Mouse (Mus musculus) neural tube, embryonic 11.5 days (tissue): Measurements from ENCODE around the gene Nbas. TPM values are rescaled to one million over a fixed set of nuclear protein-coding genes. Genes with fewer than 3 reads are reported as not detected.

Source experiments
- ATAC-seq: fragments of 200-750 bp; cut with Nextera tagmentation; 2 replicates; pipeline ENCODE4 v1.8.0; 2017; ENCODE audit warnings: moderate number of reproducible peaks, mild to moderate bottlenecking, moderate TSS enrichment, moderate library complexity; ENCODE audit not compliant: insufficient read depth, low FRiP score, low TSS enrichment
- DNase-seq: peaks from one replicate; pipeline ENCODE4 v3.0.0-alpha.2; 2015; ENCODE audit warnings: low spot score
- H3K27ac ChIP-seq: fragments of 300-500 bp; sonication (generic); 2 replicates; pipeline ENCODE4 v1.5.1; 2014; ENCODE audit warnings: low read depth, mild to moderate bottlenecking, low read length
- H3K27me3 ChIP-seq: fragments of 300-500 bp; sonication (generic); 2 replicates; pipeline ENCODE4 v1.6.1; 2014; ENCODE audit warnings: mild to moderate bottlenecking, low read length, mixed read lengths; ENCODE audit not compliant: control insufficient read depth, insufficient read depth
- H3K36me3 ChIP-seq: fragments of 300-500 bp; sonication (generic); 2 replicates; pipeline ENCODE4 v1.6.1; 2014; ENCODE audit warnings: mild to moderate bottlenecking, low read length, moderate library complexity, mixed read lengths; ENCODE audit not compliant: control insufficient read depth, insufficient read depth
- H3K4me1 ChIP-seq: fragments of 300-500 bp; sonication (generic); 2 replicates; pipeline ENCODE4 v1.6.1; 2014; ENCODE audit warnings: low read length, mixed read lengths; ENCODE audit not compliant: control insufficient read depth, insufficient read depth
- H3K4me2 ChIP-seq: fragments of 300-500 bp; sonication (generic); 2 replicates; pipeline ENCODE4 v1.6.1; 2014; ENCODE audit warnings: low read depth, mild to moderate bottlenecking, moderate library complexity
- H3K4me3 ChIP-seq: fragments of 300-500 bp; sonication (generic); 2 replicates; pipeline ENCODE4 v1.5.1; 2014; ENCODE audit warnings: low read depth, low read length
- H3K9ac ChIP-seq: fragments of 300-500 bp; sonication (generic); 2 replicates; pipeline ENCODE4 v1.6.1; 2014; ENCODE audit warnings: mild to moderate bottlenecking, low read length
- H3K9me3 ChIP-seq: fragments of 300-500 bp; sonication (generic); 2 replicates; pipeline ENCODE4 v1.6.1; 2016; ENCODE audit warnings: low read length; ENCODE audit not compliant: control insufficient read depth
- WGBS: fragments of 180-500 bp; shearing (Covaris S2); extraction: QIAGEN DNeasy Blood & Tissue Kit; methylation state at CpG from one replicate; pipeline ENCODE4 v1.1.7; 2014; 5-methylcytosine and 5-hydroxymethylcytosine counted together
- polyA plus RNA-seq: library from polyadenylated mRNA; unstranded; fragments of >200 nt; fragmentation: Nextera tagmentation; extraction: Ambion mirVana; gene quantifications from 2 replicates; pipeline ENCODE4 v1.2.1, GENCODE M21; 2014

Gene Nbas
- polyA plus RNA-seq, 1 experiment from 2014 or later, result 19.2 TPM

DNA sequence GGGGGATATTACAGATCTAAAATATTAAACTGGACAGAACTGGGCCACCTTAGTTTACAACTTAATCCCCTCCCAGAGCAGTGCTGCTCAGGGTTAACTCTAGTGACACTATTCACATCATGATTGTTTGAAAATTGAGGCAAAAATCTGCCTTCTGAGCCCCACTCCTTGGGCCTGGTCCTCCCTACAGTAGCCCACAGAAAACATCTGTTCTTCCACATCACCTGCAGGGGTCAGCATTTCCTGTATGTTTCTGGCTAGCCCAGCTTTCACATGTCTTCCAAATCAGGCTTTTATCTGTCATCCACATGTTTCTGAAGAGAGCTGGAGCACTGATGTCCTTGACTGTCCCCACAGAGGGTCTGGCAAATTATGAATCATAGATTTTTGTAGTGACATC lies 333.5 kb downstream of the Nbas start:
- H3K9me3 ChIP-seq, result no peaks in the 10 kb centered on the region
- H3K36me3 ChIP-seq, result no peaks in the 10 kb centered on the region
- DNase-seq (peak; percentile 43), ATAC-seq (no peak; the same call in 1 of the 2 replicates)
- H3K4me1 ChIP-seq, result no peaks in the 10 kb centered on the region
- H3K27ac ChIP-seq, result no peak overlapping the region
- H3K9ac ChIP-seq, result no peak overlapping the region
- no peak overlapping the region for H3K4me3 ChIP-seq
- H3K4me2 ChIP-seq, result no peak overlapping the region
- H3K27me3 ChIP-seq, result no peaks in the 10 kb centered on the region

DNA sequence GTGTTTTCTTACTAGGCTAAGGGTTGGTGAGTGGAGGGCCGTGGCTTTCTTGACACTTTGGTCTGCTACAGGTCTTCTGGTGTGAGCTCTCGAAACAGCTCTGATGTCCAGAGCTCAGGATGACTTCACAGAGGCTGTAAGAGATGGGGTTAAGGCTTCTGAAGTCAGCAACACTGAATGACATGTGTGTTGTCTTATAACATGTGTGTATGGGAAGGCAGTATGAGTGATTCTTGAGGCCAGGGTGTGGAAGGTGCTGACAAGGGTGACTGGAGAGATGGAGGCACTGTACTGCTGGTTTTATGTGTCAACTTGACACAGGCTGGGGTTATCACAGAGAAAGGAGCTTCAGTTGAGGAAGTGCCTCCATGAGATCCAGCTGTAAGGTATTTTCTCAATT lies 338.1 kb downstream of the Nbas start:
- no peak overlapping the region for H3K27ac ChIP-seq
- ATAC-seq, result no peak
- H3K9ac ChIP-seq, result no peak overlapping the region
- H3K4me3 ChIP-seq, result no peak overlapping the region
- H3K4me2 ChIP-seq, result no peak overlapping the region
- WGBS, result 74% methylated on average over 2 of the region's 2 CpGs
- H3K27me3 ChIP-seq, result no peaks in the 10 kb centered on the region
- H3K4me1 ChIP-seq, result no peaks in the 10 kb centered on the region
- H3K9me3 ChIP-seq, result no peaks in the 10 kb centered on the region
- H3K36me3 ChIP-seq, result no peaks in the 10 kb centered on the region
- DNase-seq, result no peak

DNA sequence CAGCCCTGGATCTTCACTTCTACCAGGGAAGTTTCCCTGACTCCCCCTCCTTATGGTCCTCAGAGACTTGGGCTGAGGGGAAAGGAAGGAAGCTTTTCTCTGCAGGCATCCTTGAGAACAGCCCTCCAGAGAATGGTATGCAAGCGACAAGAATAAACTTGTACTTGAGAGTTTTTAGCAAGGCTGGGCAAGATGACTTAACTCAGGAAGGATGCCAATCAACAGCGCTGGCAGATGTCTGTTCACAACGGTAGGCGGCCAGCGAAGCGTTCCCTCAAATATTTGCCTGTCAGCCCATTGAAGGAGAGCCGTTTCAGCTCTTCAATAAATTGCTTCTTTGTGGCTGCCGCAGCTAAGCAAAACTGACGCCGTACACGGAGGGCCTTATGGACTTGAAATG lies 340.1 kb downstream of the Nbas start:
- no peak overlapping the region for H3K4me3 ChIP-seq
- H3K36me3 ChIP-seq, result no peaks in the 10 kb centered on the region

GRCm38 (mm10) chr12:13613041-13613440 lies 344.1 kb downstream of the Nbas start:
- 12% methylated on average over 2 of the region's 2 CpGs for WGBS
- Histone ChIP-seq H3K9me3 (no peaks in the 10 kb centered on the region), H3K27ac (no peak overlapping the region), H3K4me1 (no peaks in the 10 kb centered on the region), H3K9ac (no peak overlapping the region), H3K36me3 (no peaks in the 10 kb centered on the region), H3K27me3 (no peaks in the 10 kb centered on the region), H3K4me3 (no peak overlapping the region), H3K4me2 (no peak overlapping the region)
- ATAC-seq (no peak), DNase-seq (no peak)

More for the DNA sequence above, 340.1 kb downstream of the Nbas start:
- 85% methylated on average over 11 of the region's 11 CpGs for WGBS
- H3K4me2 ChIP-seq, result no peak overlapping the region
- no peaks in the 10 kb centered on the region for H3K9me3 ChIP-seq
- H3K9ac ChIP-seq, result no peak overlapping the region
- no peak for ATAC-seq
- no peak overlapping the region for H3K27ac ChIP-seq
- no peaks in the 10 kb centered on the region for H3K27me3 ChIP-seq
- DNase-seq, result no peak
- no peaks in the 10 kb centered on the region for H3K4me1 ChIP-seq

DNA sequence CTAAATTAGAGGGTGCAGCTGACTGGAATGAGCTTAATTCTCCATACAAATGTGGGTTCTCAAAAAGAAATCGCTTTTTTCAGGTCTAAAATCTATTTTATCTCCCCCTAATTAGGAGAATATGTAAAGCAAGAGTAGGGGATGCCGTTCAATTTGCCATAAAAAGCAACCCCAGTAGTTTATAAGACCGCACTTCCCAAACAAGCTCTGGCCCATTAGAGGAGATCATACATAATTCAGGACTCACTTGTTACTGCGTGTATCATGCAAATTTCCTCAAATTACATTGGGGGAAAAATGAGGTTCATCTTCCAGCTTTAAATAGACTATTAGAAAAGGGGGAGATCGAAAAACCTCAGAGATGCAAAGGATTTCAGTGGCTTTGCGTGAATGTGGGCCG lies 346.7 kb downstream of the Nbas start:
- no peak overlapping the region for H3K27ac ChIP-seq
- 77% methylated on average over 7 of the region's 7 CpGs for WGBS
- H3K27me3 ChIP-seq, result no peaks in the 10 kb centered on the region
- ATAC-seq (no peak), DNase-seq (no peak)
- H3K4me2 ChIP-seq, result no peak overlapping the region
- no peak overlapping the region for H3K9ac ChIP-seq
- H3K4me3 ChIP-seq, result no peak overlapping the region
- H3K4me1 ChIP-seq, result no peaks in the 10 kb centered on the region
- no peaks in the 10 kb centered on the region for H3K9me3 ChIP-seq
- no peaks in the 10 kb centered on the region for H3K36me3 ChIP-seq

DNA sequence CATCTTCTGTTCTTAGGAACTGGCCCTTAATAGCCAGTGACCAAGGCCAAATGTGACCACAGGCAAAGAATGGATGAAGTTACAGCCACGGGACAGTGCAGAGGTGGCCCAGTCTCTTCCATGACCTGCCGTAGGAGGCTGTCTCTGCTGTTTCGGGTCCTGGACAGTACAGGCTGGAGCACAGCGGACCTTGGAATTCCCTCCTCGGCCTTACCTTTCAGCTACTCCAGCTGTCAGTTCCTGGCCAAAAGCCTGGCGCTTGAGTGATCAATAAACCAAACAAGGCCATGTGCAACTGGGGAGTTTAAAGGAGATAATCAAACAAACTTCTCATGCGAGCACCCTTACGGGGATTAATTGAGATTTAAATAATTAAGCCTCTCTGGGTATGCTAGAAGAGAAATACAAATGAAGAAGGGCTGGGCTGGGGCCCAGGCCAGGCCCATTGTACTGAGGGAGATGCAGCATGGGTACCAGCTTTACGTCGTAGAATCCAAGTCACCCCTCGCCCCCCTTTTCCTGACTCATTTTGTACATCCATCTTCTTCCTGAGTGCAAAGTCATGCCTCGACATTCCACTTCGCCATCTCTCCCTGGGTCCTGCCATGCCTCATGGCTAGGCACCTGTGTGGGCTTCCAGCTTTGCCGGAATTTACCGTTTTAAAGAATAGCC lies 353.4 kb downstream of the Nbas start:
- DNase-seq (no peak), ATAC-seq (no peak)
- no peaks in the 10 kb centered on the region for H3K4me1 ChIP-seq
- no peak overlapping the region for H3K4me2 ChIP-seq
- H3K36me3 ChIP-seq, result no peaks in the 10 kb centered on the region
- no peak overlapping the region for H3K27ac ChIP-seq
- WGBS, result 88% methylated on average over 15 of the region's 15 CpGs
- no peak overlapping the region for H3K9ac ChIP-seq
- no peaks in the 10 kb centered on the region for H3K27me3 ChIP-seq
- no peaks in the 10 kb centered on the region for H3K9me3 ChIP-seq
- H3K4me3 ChIP-seq, result no peak overlapping the region

DNA sequence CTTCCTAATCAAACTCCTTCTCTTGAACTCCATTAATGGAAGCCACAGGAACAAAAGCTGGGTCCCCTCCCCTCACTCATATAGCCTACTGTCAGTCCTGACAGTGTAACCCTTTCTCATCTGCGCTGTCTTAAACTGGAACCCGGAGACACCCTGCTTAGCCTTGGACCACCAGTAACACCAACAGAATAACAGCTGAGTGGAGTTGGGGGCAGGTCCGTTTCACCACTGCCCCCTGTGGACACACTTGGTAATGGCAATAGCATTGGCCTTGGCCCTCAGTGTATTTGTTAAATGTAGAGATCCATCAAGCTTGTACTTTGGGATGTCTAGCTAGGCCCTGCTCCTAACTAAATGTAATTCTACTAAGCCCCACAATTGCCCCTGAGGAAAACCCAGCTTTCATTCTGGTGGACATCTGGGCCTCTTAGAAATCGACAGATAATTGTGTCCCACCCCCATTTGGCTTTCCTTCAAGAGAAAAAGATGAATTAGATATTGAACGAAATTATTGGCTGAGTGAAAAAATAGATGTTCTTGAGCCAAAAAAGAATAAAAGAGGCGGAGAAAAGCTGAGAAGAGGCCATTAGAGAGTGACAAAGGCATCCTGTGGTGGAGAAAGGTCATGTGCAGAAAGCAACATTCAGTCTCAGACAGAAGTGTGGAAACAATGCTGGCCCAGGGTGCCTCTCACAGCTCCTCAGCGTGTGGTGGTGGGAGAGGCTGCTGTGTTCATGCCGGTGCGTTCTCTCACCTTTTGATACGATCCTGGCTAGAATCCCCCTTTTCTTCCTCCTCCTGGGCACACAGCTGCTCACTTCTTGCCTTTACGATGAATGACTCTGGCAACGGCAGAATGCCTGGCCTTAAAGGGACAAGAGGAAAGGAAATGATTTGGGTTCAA lies 358.1 kb downstream of the Nbas start:
- H3K4me2 ChIP-seq, result no peak overlapping the region
- H3K9me3 ChIP-seq, result no peaks in the 10 kb centered on the region
- ATAC-seq, result peak; percentile 78; the same call in 1 of the 2 replicates
- DNase-seq, result peak; percentile 60
- H3K4me3 ChIP-seq, result no peak overlapping the region
- H3K27me3 ChIP-seq, result no peaks in the 10 kb centered on the region
- no peak overlapping the region for H3K27ac ChIP-seq
- no peak overlapping the region for H3K9ac ChIP-seq
- 52% methylated on average over 12 of the region's 12 CpGs for WGBS
- no peaks in the 10 kb centered on the region for H3K4me1 ChIP-seq
- H3K36me3 ChIP-seq, result no peaks in the 10 kb centered on the region
